Mouse (Mus musculus) MEL (cell line): ENCODE data around the gene Gm8439.

ENCODE experiments used
- CTCF ChIP-seq, 3 experiments: IDR thresholded peaks in 2 of 3; conservative IDR thresholded peaks in 1 of 3; 2 replicates each; pipeline ENCODE4 v1.5.1; 2011 to 2012; ENCODE audit warnings: low read length in 3 of 3, low read depth in 2 of 3, mild to moderate bottlenecking in 2 of 3, improper control_type of control experiment in 1 of 3, inconsistent platforms in 1 of 3, mixed read lengths in 1 of 3, moderate library complexity in 1 of 3; ENCODE audit not compliant: control insufficient read depth in 1 of 3, insufficient read depth in 1 of 3, poor library complexity in 1 of 3, severe bottlenecking in 1 of 3
- ELF1 ChIP-seq: IDR thresholded peaks from 2 replicates; pipeline ENCODE4 v1.6.1; 2014; ENCODE audit warnings: low read depth, mild to moderate bottlenecking, inconsistent platforms, low read length, improper control_type of control experiment, moderate library complexity
- HCFC1 ChIP-seq: IDR thresholded peaks from 2 replicates; pipeline ENCODE4 v1.6.1; 2012; ENCODE audit warnings: low read depth, mild to moderate bottlenecking, inconsistent platforms, low read length, improper control_type of control experiment, moderate library complexity
- MAZ ChIP-seq: IDR thresholded peaks from 2 replicates; pipeline ENCODE4 v1.6.1; 2012; ENCODE audit warnings: low read depth, mild to moderate bottlenecking, inconsistent platforms, low read length, improper control_type of control experiment
- MYB ChIP-seq: IDR thresholded peaks from 2 replicates; pipeline ENCODE4 v1.6.1; 2011; ENCODE audit warnings: mild to moderate bottlenecking, low read depth, low read length, improper control_type of control experiment
- USF1 ChIP-seq: IDR thresholded peaks from 2 replicates; pipeline ENCODE4 v1.6.1; 2014; ENCODE audit warnings: low read depth, mild to moderate bottlenecking, inconsistent platforms, low read length, improper control_type of control experiment, moderate library complexity
- ZC3H11A ChIP-seq: IDR thresholded peaks from 2 replicates; pipeline ENCODE4 v1.6.1; 2012; ENCODE audit warnings: low read depth, mild to moderate bottlenecking, inconsistent platforms, low read length, improper control_type of control experiment

GRCm38 (mm10) chr4:120588445-120588844 is at the start of gene Gm8439:
- no peak for TF ChIP-seq ELF1
- TF ChIP-seq ZC3H11A, result no peak
- no peak for TF ChIP-seq USF1
- TF ChIP-seq MAZ, result no peak
- TF ChIP-seq MYB, result no peak
- TF ChIP-seq CTCF (IDR thresholded peaks at IDR 0.05 in 2 of 3, conservative IDR thresholded peaks at IDR 0.05 in 1 of 3; ENCODE audit: control insufficient read depth in 1 of 3, insufficient read depth in 1 of 3, low read depth in 2 of 3, low read length in 3 of 3, poor library complexity in 1 of 3, severe bottlenecking in 1 of 3), result no peak
- no peak for TF ChIP-seq HCFC1
